Mouse (Mus musculus): ENCODE measurements around the gene Nisch. TPM values are rescaled to one million over a fixed set of nuclear protein-coding genes. Genes with fewer than 3 reads are reported as not detected.

Nisch gene
- polyA plus RNA-seq, 1 experiment from 2014 or later, result 197 TPM

- no peaks in the 10 kb centered on the region for H3K27me3 ChIP-seq (ENCODE audit: insufficient read depth, low read length)
- H3K4me1 ChIP-seq (replicated peaks; ENCODE audit: insufficient read depth, low read length), result no peaks in the 10 kb centered on the region
- no peak for TF ChIP-seq CTCF (IDR thresholded peaks at IDR 0.05; ENCODE audit: low read depth)
- 0 out of 2 replicates have a peak overlapping the region, but pooled peaks have one; percentile 18 for H3K9ac ChIP-seq (ENCODE audit: low read depth, low read length)
- no peaks in the 10 kb centered on the region for H3K36me3 ChIP-seq (ENCODE audit: insufficient read depth, low read length)
- no peaks in the 10 kb centered on the region for H3K9me3 ChIP-seq (replicated peaks; ENCODE audit: low read length)
- ATAC-seq (replicated peaks; ENCODE audit: low FRiP score, low read depth), result no peak
- H3K4me3 ChIP-seq (replicated peaks; ENCODE audit: low read depth, low read length), result no peak overlapping the region
- H3K4me2 ChIP-seq (ENCODE audit: low read length), result no peak overlapping the region
- DNase-seq (ENCODE audit: low spot score), result no peak
- 77% methylated on average over 3 of the region's 3 CpGs for WGBS
- no peak overlapping the region for H3K27ac ChIP-seq
Observed at GRCm38 (mm10) chr14:31212499-31212898, 4.2 kb downstream of the Nisch start.

- Histone ChIP-seq H3K9ac (ENCODE audit: low read depth, low read length) (no peak overlapping the region), H3K4me3 (replicated peaks; ENCODE audit: low read depth, low read length) (no peak overlapping the region), H3K36me3 (ENCODE audit: insufficient read depth, low read length) (no peaks in the 10 kb centered on the region), H3K4me2 (ENCODE audit: low read length) (no peak overlapping the region), H3K27ac (no peak overlapping the region), H3K4me1 (replicated peaks; ENCODE audit: insufficient read depth, low read length) (no peaks in the 10 kb centered on the region), H3K27me3 (ENCODE audit: insufficient read depth, low read length) (no peaks in the 10 kb centered on the region), H3K9me3 (replicated peaks; ENCODE audit: low read length) (no peaks in the 10 kb centered on the region)
- no peak for DNase-seq (ENCODE audit: low spot score)
- TF ChIP-seq CTCF (IDR thresholded peaks at IDR 0.05; ENCODE audit: low read depth), result no peak
- ATAC-seq (replicated peaks; ENCODE audit: low FRiP score, low read depth), result no peak
- WGBS, result 89% methylated on average over 6 of the region's 6 CpGs
Observed at GRCm38 (mm10) chr14:31211854-31212253, 4.9 kb downstream of the Nisch start.

DNA sequence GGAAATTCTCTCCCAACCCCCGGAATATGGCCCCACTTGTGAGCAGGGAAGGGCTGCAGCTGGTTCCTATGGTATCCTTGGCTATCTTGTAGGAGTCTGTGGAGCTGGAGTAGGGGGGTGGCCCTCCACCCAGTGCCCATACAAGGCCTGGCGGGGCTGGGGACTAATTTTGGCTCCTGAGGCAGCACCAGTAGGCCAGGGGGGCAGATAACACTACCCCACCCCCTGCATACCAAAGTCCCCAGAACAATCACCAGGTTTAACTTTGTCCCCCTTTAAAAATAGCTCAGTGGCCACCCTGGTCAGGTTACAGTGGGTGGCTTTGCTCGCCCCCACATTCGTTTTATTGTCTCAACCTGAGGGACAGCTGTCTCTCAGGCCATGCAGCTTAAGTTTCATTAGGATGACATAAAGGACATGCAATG, 7.6 kb downstream of the Nisch start:
- TF ChIP-seq CTCF (IDR thresholded peaks at IDR 0.05; ENCODE audit: low read depth), result no peak
- Histone ChIP-seq H3K9me3 (replicated peaks; ENCODE audit: low read length) (no peaks in the 10 kb centered on the region), H3K9ac (ENCODE audit: low read depth, low read length) (no peak overlapping the region), H3K4me3 (replicated peaks; ENCODE audit: low read depth, low read length) (no peak overlapping the region), H3K27ac (no peak overlapping the region), H3K36me3 (ENCODE audit: insufficient read depth, low read length) (no peaks in the 10 kb centered on the region), H3K27me3 (ENCODE audit: insufficient read depth, low read length) (no peaks in the 10 kb centered on the region), H3K4me1 (replicated peaks; ENCODE audit: insufficient read depth, low read length) (peaks cover 11% of the 10 kb centered on the region), H3K4me2 (ENCODE audit: low read length) (no peak overlapping the region)
- DNase-seq (ENCODE audit: low spot score), result no peak
- no peak for ATAC-seq (replicated peaks; ENCODE audit: low FRiP score, low read depth)
- 66% methylated on average over 4 of the region's 4 CpGs for WGBS

- H3K4me1 ChIP-seq (replicated peaks; ENCODE audit: insufficient read depth, low read length), result peaks cover 12% of the 10 kb centered on the region
- no peaks in the 10 kb centered on the region for H3K9me3 ChIP-seq (replicated peaks; ENCODE audit: low read length)
- no peak within 1 kb of the TSS for H3K4me3 ChIP-seq (replicated peaks; ENCODE audit: low read depth, low read length)
- ATAC-seq (replicated peaks; ENCODE audit: low FRiP score, low read depth), result no peak
- H3K4me2 ChIP-seq (ENCODE audit: low read length), result peak within 1 kb of the TSS; percentile 94
- WGBS, result 52% methylated on average over 2 of the region's 2 CpGs
- DNase-seq (ENCODE audit: low spot score), result no peak
- H3K27me3 ChIP-seq (ENCODE audit: insufficient read depth, low read length), result no peaks in the 10 kb centered on the region
- H3K27ac ChIP-seq, result no peak within 1 kb of the TSS
- no peak for TF ChIP-seq CTCF (IDR thresholded peaks at IDR 0.05; ENCODE audit: low read depth)
- no peak within 1 kb of the TSS for H3K9ac ChIP-seq (ENCODE audit: low read depth, low read length)
- peaks cover 4% of the 10 kb centered on the region; the same call in 1 of the 2 replicates for H3K36me3 ChIP-seq (ENCODE audit: insufficient read depth, low read length)
Observed at GRCm38 (mm10) chr14:31208084-31208483, 8.7 kb downstream of the Nisch start, which contains the start of gene Tnnc1. Gene Tnnc1, plus strand, starts transcription at chr14:31208312.

DNA sequence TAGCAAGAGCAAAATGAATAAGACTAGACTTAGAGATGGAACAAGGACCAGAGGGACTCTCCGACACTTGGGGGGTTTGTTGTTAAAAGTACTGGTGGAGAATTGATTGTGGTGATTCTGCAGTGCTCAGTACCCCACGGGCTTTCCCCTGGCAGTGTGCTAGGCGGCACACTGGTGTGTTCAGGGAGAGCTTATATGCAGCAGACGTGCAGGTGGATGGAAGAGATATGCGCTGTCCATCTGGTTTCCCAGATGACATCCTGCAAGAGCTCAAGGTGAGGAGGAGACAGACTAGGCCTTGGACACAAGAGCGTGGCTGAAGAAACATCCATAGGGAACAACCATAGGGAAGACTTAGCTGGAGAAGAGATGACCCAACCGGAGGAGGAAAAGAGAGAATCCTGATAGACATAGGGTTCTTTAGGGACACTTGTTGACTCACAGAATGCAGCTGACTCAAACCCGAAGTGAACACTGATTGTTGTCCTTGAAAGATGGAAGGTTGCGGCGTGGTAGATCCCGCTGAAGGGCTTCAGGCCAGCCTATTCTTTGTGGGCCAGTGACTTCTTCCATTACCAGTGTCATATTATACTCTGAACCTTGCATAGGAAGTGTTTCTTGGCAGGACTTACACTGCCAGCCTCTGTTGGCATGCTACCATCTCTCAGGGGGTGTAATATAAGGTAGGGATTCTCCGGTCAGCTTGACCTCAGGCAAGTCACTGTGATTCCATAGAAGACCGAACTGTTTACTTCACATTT, 9.5 kb downstream of the Nisch start:
- H3K4me1 ChIP-seq (replicated peaks; ENCODE audit: insufficient read depth, low read length), result peaks cover 12% of the 10 kb centered on the region
- no peak for TF ChIP-seq CTCF (IDR thresholded peaks at IDR 0.05; ENCODE audit: low read depth)
- peak overlapping the region; percentile 83 for H3K4me3 ChIP-seq (replicated peaks; ENCODE audit: low read depth, low read length)
- 79% methylated on average over 13 of the region's 13 CpGs for WGBS
- peak overlapping the region; percentile 91 for H3K9ac ChIP-seq (ENCODE audit: low read depth, low read length)
- H3K9me3 ChIP-seq (replicated peaks; ENCODE audit: low read length), result no peaks in the 10 kb centered on the region
- no peaks in the 10 kb centered on the region for H3K27me3 ChIP-seq (ENCODE audit: insufficient read depth, low read length)
- H3K36me3 ChIP-seq (ENCODE audit: insufficient read depth, low read length), result peaks cover 11% of the 10 kb centered on the region
- no peak for DNase-seq (ENCODE audit: low spot score)
- ATAC-seq (replicated peaks; ENCODE audit: low FRiP score, low read depth), result no peak
- H3K27ac ChIP-seq, result no peak overlapping the region
- peak overlapping the region; percentile 94 for H3K4me2 ChIP-seq (ENCODE audit: low read length)

GRCm38 (mm10) chr14:31206472-31206981, 10.2 kb downstream of the Nisch start:
- peak overlapping the region; percentile 90 for H3K27ac ChIP-seq

More at GRCm38 (mm10) chr14:31206472-31206981, 10.2 kb downstream of the Nisch start:
- DNase-seq (ENCODE audit: low spot score), result peak; percentile 97
- no peaks in the 10 kb centered on the region for H3K9me3 ChIP-seq (replicated peaks; ENCODE audit: low read length)
- peak overlapping the region; percentile 91 for H3K9ac ChIP-seq (ENCODE audit: low read depth, low read length)
- H3K4me1 ChIP-seq (replicated peaks; ENCODE audit: insufficient read depth, low read length), result peaks cover 12% of the 10 kb centered on the region
- under 1% methylated on average over 48 of the region's 48 CpGs for WGBS
- ATAC-seq (replicated peaks; ENCODE audit: low FRiP score, low read depth), result peak; percentile 62
- H3K4me3 ChIP-seq (replicated peaks; ENCODE audit: low read depth, low read length), result peak overlapping the region; percentile 83
- no peaks in the 10 kb centered on the region for H3K27me3 ChIP-seq (ENCODE audit: insufficient read depth, low read length)
- H3K36me3 ChIP-seq (ENCODE audit: insufficient read depth, low read length), result peaks cover 17% of the 10 kb centered on the region
- H3K4me2 ChIP-seq (ENCODE audit: low read length), result peak overlapping the region; percentile 94
- TF ChIP-seq CTCF (IDR thresholded peaks at IDR 0.05; ENCODE audit: low read depth), result no peak
